Mouse (Mus musculus) forebrain, embryonic 16.5 days (tissue): ENCODE measurements around the gene Fkbp15. TPM values are rescaled to one million over a fixed set of nuclear protein-coding genes. Genes with fewer than 3 reads are reported as not detected.

Experiments used
- ATAC-seq: fragments of 200-750 bp; cut with Nextera tagmentation; 2 replicates; pipeline ENCODE4 v1.8.0; 2017; ENCODE audit warnings: mild to moderate bottlenecking, moderate library complexity
- H3K27ac ChIP-seq: fragments of 300-500 bp; sonication (generic); 2 replicates; pipeline ENCODE4 v1.5.1; 2014; ENCODE audit warnings: low read length, control low read depth
- H3K27me3 ChIP-seq: fragments of 300-500 bp; sonication (generic); replicated peaks from 2 replicates; pipeline ENCODE4 v1.6.1; 2014; ENCODE audit warnings: low read length; ENCODE audit not compliant: control insufficient read depth, insufficient read depth
- H3K36me3 ChIP-seq: fragments of 300-500 bp; sonication (generic); 2 replicates; pipeline ENCODE4 v1.6.1; 2014; ENCODE audit not compliant: control insufficient read depth, insufficient read depth
- H3K4me1 ChIP-seq: fragments of 300-500 bp; sonication (generic); replicated peaks from 2 replicates; pipeline ENCODE4 v1.6.1; 2014; ENCODE audit warnings: low read length; ENCODE audit not compliant: control insufficient read depth, insufficient read depth
- H3K4me2 ChIP-seq: fragments of 300-500 bp; sonication (generic); 2 replicates; pipeline ENCODE4 v1.6.1; 2014; ENCODE audit warnings: mild to moderate bottlenecking, low read length, control low read depth
- H3K4me3 ChIP-seq: fragments of 300-500 bp; sonication (generic); replicated peaks from 2 replicates; pipeline ENCODE4 v1.5.1; 2014; ENCODE audit warnings: mild to moderate bottlenecking, low read length, control low read depth
- H3K9ac ChIP-seq: fragments of 300-500 bp; sonication (generic); replicated peaks from 2 replicates; pipeline ENCODE4 v1.6.1; 2014; ENCODE audit warnings: low read depth, low read length, control low read depth
- H3K9me3 ChIP-seq: fragments of 300-500 bp; sonication (generic); 2 replicates; pipeline ENCODE4 v1.6.1; 2016; ENCODE audit warnings: low read length; ENCODE audit not compliant: control insufficient read depth
- WGBS: fragments of 180-500 bp; shearing (Covaris S2); extraction: QIAGEN DNeasy Blood & Tissue Kit; methylation state at CpG from one replicate; pipeline ENCODE4 v1.1.7; 2014; 5-methylcytosine and 5-hydroxymethylcytosine counted together
- polyA plus RNA-seq: library from polyadenylated mRNA; unstranded; fragments of >200 nt; fragmentation: Nextera tagmentation; extraction: Ambion mirVana; gene quantifications from 2 replicates; pipeline ENCODE4 v1.2.1, GENCODE M21; 2015

Gene Fkbp15
- polyA plus RNA-seq, 1 experiment from 2014 or later: 23.5 TPM

DNA sequence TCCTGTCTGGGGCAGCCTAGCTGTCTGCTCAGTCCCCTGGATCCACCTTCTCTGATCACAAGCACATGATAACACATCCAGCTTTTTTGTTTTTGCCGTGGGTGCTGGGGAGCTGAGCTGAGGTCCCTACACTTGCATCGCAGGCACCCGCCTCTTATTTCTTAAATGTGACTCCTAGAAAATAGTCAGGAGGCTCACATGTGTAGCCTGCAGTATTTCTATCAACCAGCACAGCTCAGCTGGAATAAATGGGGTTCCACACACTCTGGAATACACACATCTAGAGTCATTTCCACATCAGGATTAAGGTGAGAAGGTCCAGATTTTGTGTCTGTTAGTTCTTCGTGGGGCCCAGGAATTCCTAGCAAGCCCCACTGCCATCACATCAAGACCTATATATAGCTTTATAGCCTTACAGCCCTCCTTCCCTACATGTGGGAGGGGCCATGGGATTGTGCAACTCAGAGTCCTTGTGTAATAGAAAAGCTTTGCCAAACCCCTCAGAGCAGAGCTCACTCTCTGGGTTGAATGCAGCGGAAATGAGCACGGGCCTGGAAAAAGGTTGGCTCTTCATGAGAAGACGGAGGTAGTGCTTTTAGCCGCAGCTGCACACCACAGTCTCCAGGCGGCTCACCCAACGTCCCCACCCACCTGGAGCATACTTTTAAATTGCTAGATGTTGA, 95.1 kb downstream of the Fkbp15 start:
- Histone ChIP-seq H3K9me3 (no peaks in the 10 kb centered on the region), H3K27ac (no peak overlapping the region), H3K4me3 (no peak overlapping the region), H3K36me3 (no peaks in the 10 kb centered on the region), H3K4me2 (no peak overlapping the region), H3K4me1 (0 out of 2 replicates have a peak, but pooled peaks cover 3% of the 10 kb centered on the region), H3K27me3 (no peaks in the 10 kb centered on the region), H3K9ac (no peak overlapping the region)
- no peak for ATAC-seq
- WGBS: 83% methylated on average over 10 of the region's 10 CpGs

DNA sequence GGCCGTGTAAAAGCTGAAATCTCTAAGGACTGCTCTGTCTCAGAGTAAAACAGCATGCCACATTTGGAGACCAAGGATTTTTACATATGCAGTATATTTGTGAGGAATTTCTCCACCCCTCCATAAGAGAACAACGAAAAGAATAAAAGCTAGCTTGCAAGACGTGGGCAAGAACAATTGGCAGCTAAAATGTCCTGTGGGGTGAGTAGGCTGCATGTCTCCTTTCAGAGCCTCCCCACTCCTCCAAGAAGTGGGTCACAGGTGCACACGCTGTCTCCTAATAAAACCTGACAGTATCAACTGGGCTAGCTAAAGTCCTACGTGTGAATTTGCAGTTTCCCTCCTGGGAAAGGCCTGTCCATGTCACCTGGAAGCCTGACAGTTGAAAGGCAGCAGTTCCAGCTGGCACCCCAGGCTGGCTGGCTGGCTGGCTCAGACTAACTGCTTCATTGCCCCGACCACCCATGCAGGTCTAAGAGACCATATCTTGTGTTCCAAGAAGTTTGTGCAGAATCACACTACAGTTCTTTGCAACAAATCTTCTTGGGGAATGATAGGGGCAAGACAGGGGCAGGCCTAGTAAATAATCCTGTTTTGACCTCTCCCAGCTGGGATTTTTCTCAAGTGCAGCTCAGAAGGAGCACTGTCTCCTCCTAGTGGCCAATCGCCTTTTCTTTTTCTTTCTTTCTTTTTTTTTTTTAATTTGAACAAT, 97.1 kb downstream of the Fkbp15 start:
- 32% methylated on average over 7 of the region's 7 CpGs for WGBS
- H3K9me3 ChIP-seq: no peaks in the 10 kb centered on the region
- 0 out of 2 replicates have a peak, but pooled peaks cover 3% of the 10 kb centered on the region for H3K4me1 ChIP-seq
- no peak overlapping the region for H3K9ac ChIP-seq
- H3K4me3 ChIP-seq: no peak overlapping the region
- no peak overlapping the region for H3K4me2 ChIP-seq
- peak; percentile 43; the same call in 1 of the 2 replicates for ATAC-seq
- no peak overlapping the region for H3K27ac ChIP-seq
- H3K27me3 ChIP-seq: no peaks in the 10 kb centered on the region
- H3K36me3 ChIP-seq: no peaks in the 10 kb centered on the region

DNA sequence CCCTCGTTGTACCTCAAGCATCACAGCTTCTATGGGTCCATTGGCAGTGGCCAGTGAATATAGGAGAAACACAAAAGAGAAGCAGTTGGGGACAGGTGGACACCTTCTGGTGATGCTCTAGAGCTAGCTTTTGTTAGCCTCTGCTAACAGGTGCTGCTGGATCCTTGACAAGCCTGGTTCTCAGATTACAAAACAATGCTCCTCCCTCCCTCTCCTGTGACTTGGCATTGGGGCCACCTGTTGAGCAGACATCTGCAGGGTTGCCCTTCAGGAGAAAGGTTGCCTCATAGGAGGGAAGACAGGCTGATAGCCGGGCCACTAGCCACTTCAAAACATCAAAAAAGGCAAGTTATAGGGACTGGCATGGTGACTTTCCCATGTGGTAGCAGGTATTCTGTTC, 98.1 kb downstream of the Fkbp15 start, which contains the start of gene Slc31a2:
Gene Slc31a2, plus strand, starts transcription at position 287 of the 400 bp plus-strand sequence.
- no peak for ATAC-seq
- 57% methylated on average over 2 of the region's 2 CpGs for WGBS

DNA sequence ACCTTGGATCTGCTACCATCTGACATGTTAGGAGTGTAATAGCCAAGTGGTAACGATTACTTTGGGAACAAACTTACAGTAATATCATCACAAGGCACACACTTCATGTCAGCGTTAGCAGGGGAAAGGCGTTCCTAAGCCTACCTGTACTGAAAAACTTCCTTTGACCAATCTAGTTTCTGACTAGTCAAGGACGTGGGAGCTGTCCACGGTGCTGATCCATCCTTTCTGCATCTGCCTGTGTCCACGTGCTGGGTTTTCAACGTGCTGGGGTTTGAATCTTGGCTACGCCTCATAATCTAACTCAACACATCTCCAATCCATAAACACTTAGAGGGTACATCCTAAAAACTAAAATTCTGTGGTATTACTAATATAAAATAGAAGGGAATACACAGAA, 103.4 kb downstream of the Fkbp15 start:
- no peak overlapping the region for H3K4me3 ChIP-seq
- no peak overlapping the region for H3K4me2 ChIP-seq
- no peaks in the 10 kb centered on the region for H3K4me1 ChIP-seq
- no peaks in the 10 kb centered on the region for H3K27me3 ChIP-seq
- H3K9me3 ChIP-seq: no peaks in the 10 kb centered on the region
- H3K36me3 ChIP-seq: no peaks in the 10 kb centered on the region
- WGBS: 32% methylated on average over 8 of the region's 8 CpGs
- H3K27ac ChIP-seq: no peak overlapping the region
- H3K9ac ChIP-seq: no peak overlapping the region
- ATAC-seq: no peak

More for the DNA sequence above, 98.1 kb downstream of the Fkbp15 start, which contains the start of gene Slc31a2:
- no peaks in the 10 kb centered on the region for H3K27me3 ChIP-seq
- H3K9me3 ChIP-seq: no peaks in the 10 kb centered on the region
- no peaks in the 10 kb centered on the region for H3K36me3 ChIP-seq
- H3K9ac ChIP-seq: no peak within 1 kb of the TSS
- H3K4me3 ChIP-seq: no peak within 1 kb of the TSS
- no peak within 1 kb of the TSS for H3K27ac ChIP-seq
- no peak within 1 kb of the TSS for H3K4me2 ChIP-seq
- H3K4me1 ChIP-seq: 0 out of 2 replicates have a peak, but pooled peaks cover 3% of the 10 kb centered on the region

DNA sequence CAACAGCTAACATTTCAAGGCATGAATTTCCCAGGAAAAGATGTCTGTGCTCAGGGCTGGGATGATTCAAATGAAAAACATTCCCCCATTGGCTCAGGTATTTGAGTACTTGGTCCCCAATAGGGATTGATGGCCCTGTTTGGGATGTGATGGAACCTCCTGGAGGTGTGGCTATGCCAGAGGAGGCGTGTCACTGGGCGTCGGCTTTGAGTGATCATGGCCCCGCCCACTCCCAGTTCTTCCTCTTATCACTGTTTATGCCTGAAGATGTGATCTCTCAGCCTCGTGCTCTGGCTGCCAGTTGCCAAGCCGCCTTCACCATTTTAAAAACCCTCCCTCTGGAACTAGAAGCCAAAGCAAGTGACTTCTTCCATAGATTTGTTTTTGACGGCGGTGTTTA, 105.8 kb downstream of the Fkbp15 start:
- Histone ChIP-seq H3K9me3 (no peaks in the 10 kb centered on the region), H3K9ac (no peak overlapping the region), H3K4me2 (no peak overlapping the region), H3K27me3 (no peaks in the 10 kb centered on the region), H3K27ac (no peak overlapping the region), H3K4me3 (no peak overlapping the region), H3K4me1 (no peaks in the 10 kb centered on the region), H3K36me3 (no peaks in the 10 kb centered on the region)
- 71% methylated on average over 8 of the region's 8 CpGs for WGBS
- ATAC-seq: no peak

DNA sequence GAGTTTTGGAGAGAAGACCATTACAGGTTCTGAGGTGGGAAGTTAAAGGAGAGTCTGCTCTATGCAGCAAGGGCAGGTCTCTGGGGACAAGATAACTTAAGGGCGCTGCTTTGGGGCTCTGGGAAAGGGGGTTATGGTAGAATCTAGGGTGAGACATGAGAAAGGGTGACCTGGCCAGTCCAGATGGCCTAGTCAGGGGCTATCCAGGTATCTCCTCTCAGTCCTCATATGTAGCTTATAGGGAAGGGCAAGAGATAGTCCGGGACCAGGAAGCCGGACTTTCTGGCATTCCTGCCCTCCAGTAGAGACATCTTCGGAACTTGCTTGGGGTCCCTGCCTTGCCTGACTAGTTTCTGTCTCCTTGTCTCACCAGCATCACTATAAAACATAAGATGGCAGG, 108.6 kb downstream of the Fkbp15 start:
- WGBS: 91% methylated on average over 4 of the region's 4 CpGs
- Histone ChIP-seq H3K36me3 (no peaks in the 10 kb centered on the region), H3K4me2 (no peak overlapping the region), H3K4me3 (no peak overlapping the region), H3K27me3 (no peaks in the 10 kb centered on the region), H3K27ac (no peak overlapping the region), H3K9me3 (no peaks in the 10 kb centered on the region), H3K4me1 (no peaks in the 10 kb centered on the region), H3K9ac (no peak overlapping the region)
- ATAC-seq: no peak

DNA sequence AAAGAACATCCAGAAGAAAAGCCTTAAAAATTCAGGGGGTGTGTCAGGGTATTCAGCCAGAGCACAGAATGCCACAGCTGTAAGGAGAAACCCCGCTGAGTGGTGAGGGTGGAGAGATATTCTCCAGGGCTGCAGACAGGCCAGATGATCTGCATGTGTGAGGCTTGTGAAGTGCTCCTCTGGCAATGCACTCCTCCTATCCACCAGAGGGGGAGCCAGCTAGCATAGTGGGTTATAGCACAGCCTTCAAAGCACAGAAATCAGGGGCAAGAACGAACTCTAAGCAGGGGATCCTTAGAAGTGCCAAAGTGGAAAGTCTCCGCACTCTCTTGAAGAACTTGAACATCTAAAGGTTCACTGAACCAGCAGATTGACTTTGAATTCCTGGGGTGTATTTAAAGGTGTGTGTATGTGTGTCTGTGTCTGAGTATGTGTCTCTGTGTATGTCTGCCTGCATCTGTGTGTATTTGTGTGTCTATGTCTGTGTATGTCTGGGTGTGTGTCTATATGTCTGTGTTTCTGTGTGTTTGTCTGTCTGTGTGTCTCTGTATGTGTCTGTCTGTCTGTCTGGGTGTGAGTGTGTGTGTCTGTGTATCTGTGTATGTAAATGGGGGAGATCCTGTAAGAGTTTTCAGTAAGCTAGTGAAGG, 109.3 kb downstream of the Fkbp15 start:
- Histone ChIP-seq H3K36me3 (no peaks in the 10 kb centered on the region), H3K4me3 (no peak overlapping the region), H3K9me3 (no peaks in the 10 kb centered on the region), H3K4me1 (no peaks in the 10 kb centered on the region), H3K27ac (no peak overlapping the region), H3K4me2 (no peak overlapping the region), H3K27me3 (no peaks in the 10 kb centered on the region), H3K9ac (no peak overlapping the region)
- no peak for ATAC-seq
- 43% methylated on average over 3 of the region's 3 CpGs for WGBS

Other genes starting within 250 kb of the Fkbp15 start
- gene Mup21, start 209.7 kb downstream of the Fkbp15 start, polyA plus RNA-seq: not detected in 2 replicates
- gene Zfp37, start 129.5 kb downstream of the Fkbp15 start, polyA plus RNA-seq: 22.8 and 22.9 TPM in 2 replicates
- 13.0 and 15.6 TPM in 2 replicates for gene Slc31a2, start 98.0 kb downstream of the Fkbp15 start, polyA plus RNA-seq
- 39.6 and 43.2 TPM in 2 replicates for gene Slc31a1, start 179 bp upstream of the Fkbp15 start, polyA plus RNA-seq
- gene Cdc26, start 48.1 kb upstream of the Fkbp15 start, polyA plus RNA-seq: 99.8 and 104 TPM in 2 replicates
- 17.0 and 18.7 TPM in 2 replicates for gene Prpf4, start 48.2 kb upstream of the Fkbp15 start, polyA plus RNA-seq
- not detected in 2 replicates for gene Rnf183, start 74.7 kb upstream of the Fkbp15 start, polyA plus RNA-seq
- gene Wdr31, start 110.3 kb upstream of the Fkbp15 start, polyA plus RNA-seq: 9.8 and 13.8 TPM in 2 replicates
- gene Bspry, start 119.5 kb upstream of the Fkbp15 start, polyA plus RNA-seq: 0.62 and 0.71 TPM in 2 replicates
- gene Hdhd3, start 142.9 kb upstream of the Fkbp15 start, polyA plus RNA-seq: 9.7 and 10.8 TPM in 2 replicates
- 67.7 and 68.4 TPM in 2 replicates for gene Alad, start 159.4 kb upstream of the Fkbp15 start, polyA plus RNA-seq
- gene Pole3, start 164.5 kb upstream of the Fkbp15 start, polyA plus RNA-seq: 81.6 and 92.0 TPM in 2 replicates
- gene 4933430I17Rik, start 164.8 kb upstream of the Fkbp15 start, polyA plus RNA-seq: 0.58 and 0.61 TPM in 2 replicates
- gene Rgs3, start 199.3 kb upstream of the Fkbp15 start, polyA plus RNA-seq: 44.8 and 50.4 TPM in 2 replicates